Mouse (Mus musculus) midbrain, embryonic 14.5 days (tissue): ENCODE measurements at regions not wholly inside any gene's neighbourhood (a gene's known extent, or its start where the extent isn't known, plus 50 kb on each side); places are given as distances from the start of the nearest gene placed in this dataset.
A peak's percentile ranks its signal among the peaks of the same experiment; 100 is the strongest.

ENCODE experiments used
- ATAC-seq: fragments of 200-750 bp; cut with Nextera tagmentation; 2 replicates; pipeline ENCODE4 v1.8.0; 2017; ENCODE audit warnings: moderate number of reproducible peaks, moderate library complexity; ENCODE audit not compliant: low FRiP score, low TSS enrichment
- DNase-seq: peaks from one replicate; pipeline ENCODE4 v3.0.0-alpha.2; 2015
- H3K27ac ChIP-seq: fragments of 300-500 bp; sonication (generic); replicated peaks from 2 replicates; pipeline ENCODE4 v1.5.1; 2014; ENCODE audit warnings: mild to moderate bottlenecking, low read depth, low read length, moderate library complexity
- H3K27me3 ChIP-seq: fragments of 300-500 bp; sonication (generic); 2 replicates; pipeline ENCODE4 v1.6.1; 2014; ENCODE audit warnings: low read length, control low read depth, mixed read lengths; ENCODE audit not compliant: control insufficient read depth, insufficient read depth
- H3K36me3 ChIP-seq: fragments of 300-500 bp; sonication (generic); 2 replicates; pipeline ENCODE4 v1.6.1; 2014; ENCODE audit warnings: low read length, control low read depth; ENCODE audit not compliant: control insufficient read depth, insufficient read depth
- H3K4me1 ChIP-seq: fragments of 300-500 bp; sonication (generic); 2 replicates; pipeline ENCODE4 v1.6.1; 2014; ENCODE audit warnings: mild to moderate bottlenecking, antibody characterized with exemption, low read length, control low read depth; ENCODE audit not compliant: control insufficient read depth, insufficient read depth
- H3K4me2 ChIP-seq: fragments of 300-500 bp; sonication (generic); 2 replicates; pipeline ENCODE4 v1.6.1; 2014; ENCODE audit warnings: mild to moderate bottlenecking, low read length, moderate library complexity
- H3K4me3 ChIP-seq: fragments of 300-500 bp; sonication (generic); replicated peaks from 2 replicates; pipeline ENCODE4 v1.5.1; 2014; ENCODE audit warnings: low read depth, low read length
- H3K9ac ChIP-seq: fragments of 300-500 bp; sonication (generic); replicated peaks from 2 replicates; pipeline ENCODE4 v1.6.1; 2014; ENCODE audit warnings: mild to moderate bottlenecking, low read length, moderate library complexity
- H3K9me3 ChIP-seq: fragments of 300-500 bp; sonication (generic); 2 replicates; pipeline ENCODE4 v1.6.1; 2016; ENCODE audit warnings: low read length, control low read depth, mixed read lengths; ENCODE audit not compliant: control insufficient read depth
- WGBS: fragments of 180-500 bp; shearing (Covaris S2); extraction: QIAGEN DNeasy Blood & Tissue Kit; methylation state at CpG from one replicate; pipeline ENCODE4 v1.1.7; 2014; 5-methylcytosine and 5-hydroxymethylcytosine counted together

GRCm38 (mm10) chr11:12720169-12720568, 255.4 kb upstream of the Cobl start:
- Histone ChIP-seq H3K36me3 (no peaks in the 10 kb centered on the region), H3K27me3 (no peaks in the 10 kb centered on the region), H3K4me3 (no peak overlapping the region), H3K9me3 (no peaks in the 10 kb centered on the region), H3K4me1 (no peaks in the 10 kb centered on the region), H3K27ac (no peak overlapping the region), H3K4me2 (no peak overlapping the region), H3K9ac (no peak overlapping the region)
- ATAC-seq = no peak
- WGBS = 96% methylated on average over 3 of the region's 3 CpGs
- no peak for DNase-seq

- no peak for DNase-seq
- no peak overlapping the region for H3K27ac ChIP-seq
- H3K4me3 ChIP-seq = no peak overlapping the region
- no peak overlapping the region for H3K9ac ChIP-seq
- no peaks in the 10 kb centered on the region for H3K4me1 ChIP-seq
- no peaks in the 10 kb centered on the region for H3K27me3 ChIP-seq
- no peaks in the 10 kb centered on the region for H3K36me3 ChIP-seq
- H3K9me3 ChIP-seq = no peaks in the 10 kb centered on the region
- no peak for ATAC-seq
- WGBS = 37% methylated on average over 5 of the region's 5 CpGs
- H3K4me2 ChIP-seq = no peak overlapping the region
Measured at GRCm38 (mm10) chr11:12696321-12696720, 231.6 kb upstream of the Cobl start.

GRCm38 (mm10) chr11:12692836-12693235, 228.1 kb upstream of the Cobl start:
- H3K27ac ChIP-seq = no peak overlapping the region
- H3K4me3 ChIP-seq = no peak overlapping the region
- H3K4me1 ChIP-seq = no peaks in the 10 kb centered on the region
- DNase-seq (no peak), ATAC-seq (no peak)
- H3K9ac ChIP-seq = no peak overlapping the region
- H3K4me2 ChIP-seq = no peak overlapping the region
- no peaks in the 10 kb centered on the region for H3K9me3 ChIP-seq
- no peaks in the 10 kb centered on the region for H3K27me3 ChIP-seq
- H3K36me3 ChIP-seq = no peaks in the 10 kb centered on the region

- no peak for DNase-seq
- Histone ChIP-seq H3K36me3 (no peaks in the 10 kb centered on the region), H3K4me2 (no peak overlapping the region), H3K9ac (no peak overlapping the region), H3K27me3 (no peaks in the 10 kb centered on the region), H3K4me1 (no peaks in the 10 kb centered on the region), H3K27ac (no peak overlapping the region), H3K4me3 (no peak overlapping the region), H3K9me3 (no peaks in the 10 kb centered on the region)
- 98% methylated on average over 4 of the region's 4 CpGs for WGBS
- no peak for ATAC-seq
Measured at GRCm38 (mm10) chr11:12686717-12687116, 222.0 kb upstream of the Cobl start.

- Histone ChIP-seq H3K4me2 (no peak overlapping the region), H3K36me3 (no peaks in the 10 kb centered on the region), H3K27ac (no peak overlapping the region), H3K9me3 (no peaks in the 10 kb centered on the region), H3K4me1 (no peaks in the 10 kb centered on the region), H3K4me3 (no peak overlapping the region), H3K9ac (no peak overlapping the region), H3K27me3 (no peaks in the 10 kb centered on the region)
- ATAC-seq (peak; percentile 37), DNase-seq (peak; percentile 29)
- 27% methylated on average over 3 of the region's 3 CpGs for WGBS
Measured at GRCm38 (mm10) chr11:12661824-12662443, 197.2 kb upstream of the Cobl start.

GRCm38 (mm10) chr11:12658847-12659246, 194.1 kb upstream of the Cobl start:
- H3K9ac ChIP-seq = no peak overlapping the region
- DNase-seq (no peak), ATAC-seq (no peak)
- H3K4me2 ChIP-seq = no peak overlapping the region
- H3K27ac ChIP-seq = no peak overlapping the region
- no peaks in the 10 kb centered on the region for H3K36me3 ChIP-seq
- H3K27me3 ChIP-seq = no peaks in the 10 kb centered on the region
- no peaks in the 10 kb centered on the region for H3K9me3 ChIP-seq
- H3K4me3 ChIP-seq = no peak overlapping the region
- no peaks in the 10 kb centered on the region for H3K4me1 ChIP-seq

GRCm38 (mm10) chr11:12656450-12656849, 191.7 kb upstream of the Cobl start:
- H3K4me2 ChIP-seq = no peak overlapping the region
- H3K4me3 ChIP-seq = no peak overlapping the region
- 41% methylated on average over 10 of the region's 10 CpGs for WGBS
- H3K4me1 ChIP-seq = no peaks in the 10 kb centered on the region
- H3K36me3 ChIP-seq = no peaks in the 10 kb centered on the region
- no peak overlapping the region for H3K9ac ChIP-seq
- no peaks in the 10 kb centered on the region for H3K27me3 ChIP-seq
- DNase-seq (no peak), ATAC-seq (no peak)
- H3K9me3 ChIP-seq = no peaks in the 10 kb centered on the region
- H3K27ac ChIP-seq = no peak overlapping the region
